Mouse (Mus musculus) heart, embryonic 10.5 days (tissue): ENCODE measurements at regions not wholly inside any gene's neighbourhood (a gene's known extent, or its start where the extent isn't known, plus 50 kb on each side); places are given as distances from the start of the nearest gene placed in this dataset.

Experiments used
- DNase-seq: peaks from one replicate; pipeline ENCODE4 v3.0.0-alpha.2; 2017; ENCODE audit warnings: low spot score
- H3K27ac ChIP-seq: fragments of 300-500 bp; sonication (generic); 2 replicates; pipeline ENCODE4 v1.5.1; 2016; ENCODE audit warnings: mild to moderate bottlenecking
- H3K27me3 ChIP-seq: fragments of 300-500 bp; sonication (generic); 2 replicates; pipeline ENCODE4 v1.6.1; 2016; ENCODE audit warnings: mild to moderate bottlenecking; ENCODE audit not compliant: poor library complexity, insufficient read depth, severe bottlenecking
- H3K36me3 ChIP-seq: fragments of 300-500 bp; sonication (generic); 2 replicates; pipeline ENCODE4 v1.6.1; 2016; ENCODE audit warnings: mild to moderate bottlenecking, moderate library complexity
- H3K4me1 ChIP-seq: fragments of 300-500 bp; sonication (generic); 2 replicates; pipeline ENCODE4 v1.6.1; 2016; ENCODE audit warnings: mild to moderate bottlenecking
- H3K4me3 ChIP-seq: fragments of 300-500 bp; sonication (generic); 2 replicates; pipeline ENCODE4 v1.5.1; 2016; ENCODE audit warnings: mild to moderate bottlenecking, moderate library complexity
- H3K9me3 ChIP-seq: fragments of 300-500 bp; sonication (generic); 2 replicates; pipeline ENCODE4 v1.6.1; 2016; ENCODE audit warnings: mild to moderate bottlenecking, moderate library complexity
- WGBS: fragments of 180-500 bp; shearing (Covaris S2); methylation state at CpG from one replicate; pipeline ENCODE4 v1.1.7; 2016; 5-methylcytosine and 5-hydroxymethylcytosine counted together

- Histone ChIP-seq H3K27ac (peak overlapping the region; percentile 72), H3K27me3 (0 out of 2 replicates have a peak, but pooled peaks cover 4% of the 10 kb centered on the region), H3K36me3 (no peaks in the 10 kb centered on the region), H3K9me3 (no peaks in the 10 kb centered on the region), H3K4me3 (0 out of 2 replicates have a peak overlapping the region, but pooled peaks have one; percentile 1), H3K4me1 (peaks cover 15% of the 10 kb centered on the region; the same call in 1 of the 2 replicates)
- no peak for DNase-seq
- 16% methylated on average over 6 of the region's 6 CpGs for WGBS
Measured at GRCm38 (mm10) chr13:58730500-58731105, 75.8 kb upstream of the Ntrk2 start.

- H3K27ac ChIP-seq = no peak overlapping the region
- 71% methylated on average over 3 of the region's 3 CpGs for WGBS
- no peak for DNase-seq
- H3K36me3 ChIP-seq = no peaks in the 10 kb centered on the region
- peaks cover 17% of the 10 kb centered on the region; the same call in 1 of the 2 replicates for H3K4me1 ChIP-seq
- 0 out of 2 replicates have a peak, but pooled peaks cover 4% of the 10 kb centered on the region for H3K27me3 ChIP-seq
- no peaks in the 10 kb centered on the region for H3K9me3 ChIP-seq
- H3K4me3 ChIP-seq = no peak overlapping the region
Measured at GRCm38 (mm10) chr13:58732776-58733175, 73.6 kb upstream of the Ntrk2 start.

GRCm38 (mm10) chr13:58733615-58734014, 72.8 kb upstream of the Ntrk2 start:
- DNase-seq = no peak
- peaks cover 17% of the 10 kb centered on the region; the same call in 1 of the 2 replicates for H3K4me1 ChIP-seq
- no peak overlapping the region for H3K4me3 ChIP-seq
- H3K27me3 ChIP-seq = no peaks in the 10 kb centered on the region
- WGBS = 63% methylated on average over 6 of the region's 6 CpGs
- no peaks in the 10 kb centered on the region for H3K36me3 ChIP-seq
- H3K9me3 ChIP-seq = no peaks in the 10 kb centered on the region
- H3K27ac ChIP-seq = no peak overlapping the region

- H3K9me3 ChIP-seq = no peaks in the 10 kb centered on the region
- WGBS = 17% methylated on average over 6 of the region's 6 CpGs
- H3K27ac ChIP-seq = no peak overlapping the region
- DNase-seq = no peak
- H3K36me3 ChIP-seq = no peaks in the 10 kb centered on the region
- H3K4me1 ChIP-seq = peaks cover 10% of the 10 kb centered on the region; the same call in 1 of the 2 replicates
- no peaks in the 10 kb centered on the region for H3K27me3 ChIP-seq
- no peak overlapping the region for H3K4me3 ChIP-seq
Measured at GRCm38 (mm10) chr13:58735577-58735976, 70.8 kb upstream of the Ntrk2 start.

- 66% methylated on average over 7 of the region's 7 CpGs for WGBS
Measured at GRCm38 (mm10) chr13:58740731-58741130, 65.6 kb upstream of the Ntrk2 start.

GRCm38 (mm10) chr13:58746056-58746455, 60.3 kb upstream of the Ntrk2 start:
- H3K4me1 ChIP-seq = 0 out of 2 replicates have a peak, but pooled peaks cover 5% of the 10 kb centered on the region
- 75% methylated on average over 3 of the region's 3 CpGs for WGBS
- no peak for DNase-seq
- H3K36me3 ChIP-seq = no peaks in the 10 kb centered on the region
- H3K9me3 ChIP-seq = no peaks in the 10 kb centered on the region
- no peak overlapping the region for H3K4me3 ChIP-seq
- H3K27me3 ChIP-seq = no peaks in the 10 kb centered on the region
- H3K27ac ChIP-seq = no peak overlapping the region

More at GRCm38 (mm10) chr13:58740731-58741130, 65.6 kb upstream of the Ntrk2 start:
- Histone ChIP-seq H3K27me3 (no peaks in the 10 kb centered on the region), H3K36me3 (no peaks in the 10 kb centered on the region), H3K27ac (no peak overlapping the region), H3K4me1 (peaks cover 6% of the 10 kb centered on the region; the same call in 1 of the 2 replicates), H3K9me3 (no peaks in the 10 kb centered on the region), H3K4me3 (no peak overlapping the region)
- DNase-seq = no peak

- 74% methylated on average over 6 of the region's 6 CpGs for WGBS
- DNase-seq = no peak
- Histone ChIP-seq H3K27ac (no peak overlapping the region), H3K27me3 (no peaks in the 10 kb centered on the region), H3K36me3 (no peaks in the 10 kb centered on the region), H3K9me3 (no peaks in the 10 kb centered on the region), H3K4me1 (no peaks in the 10 kb centered on the region), H3K4me3 (no peak overlapping the region)
Measured at GRCm38 (mm10) chr13:58747685-58748084, 58.7 kb upstream of the Ntrk2 start.

- Histone ChIP-seq H3K4me1 (no peaks in the 10 kb centered on the region), H3K27me3 (no peaks in the 10 kb centered on the region), H3K4me3 (no peak overlapping the region), H3K36me3 (no peaks in the 10 kb centered on the region), H3K27ac (no peak overlapping the region), H3K9me3 (no peaks in the 10 kb centered on the region)
- 73% methylated on average over 6 of the region's 6 CpGs for WGBS
- no peak for DNase-seq
Measured at GRCm38 (mm10) chr13:58756125-58756524, 50.2 kb upstream of the Ntrk2 start.
